Mouse (Mus musculus) ES-Bruce4 (cell line): ENCODE data around the gene Kynu. TPM values are rescaled to one million over a fixed set of nuclear protein-coding genes. Genes with fewer than 3 reads are reported as not detected.

ENCODE experiments used
- H3K27ac ChIP-seq: 2 replicates; pipeline ENCODE4 v1.5.1; 2012; ENCODE audit warnings: low read length, inconsistent platforms; ENCODE audit not compliant: insufficient read depth
- H3K27me3 ChIP-seq: 2 replicates; pipeline ENCODE4 v1.6.1; 2012; ENCODE audit warnings: mild to moderate bottlenecking, low read length, inconsistent platforms; ENCODE audit not compliant: control insufficient read depth, poor library complexity, insufficient read depth, severe bottlenecking
- H3K36me3 ChIP-seq: 2 replicates; pipeline ENCODE4 v1.6.1; 2012; ENCODE audit warnings: inconsistent platforms, mild to moderate bottlenecking, low read length, moderate library complexity; ENCODE audit not compliant: control insufficient read depth, poor library complexity, insufficient read depth, severe bottlenecking
- H3K4me1 ChIP-seq: one replicate; pipeline ENCODE4 v1.8.1; 2011; ENCODE audit warnings: low read length; ENCODE audit not compliant: control insufficient read depth, insufficient read depth
- H3K4me3 ChIP-seq: 2 replicates; pipeline ENCODE4 v1.5.1; 2011; ENCODE audit warnings: low read depth, mild to moderate bottlenecking, low read length
- H3K9ac ChIP-seq: 2 replicates; pipeline ENCODE4 v1.6.1; 2012; ENCODE audit warnings: low read depth, mild to moderate bottlenecking, inconsistent platforms; ENCODE audit not compliant: poor library complexity, severe bottlenecking
- H3K9me3 ChIP-seq: replicated peaks from 2 replicates; pipeline ENCODE4 v1.6.1; 2012; ENCODE audit warnings: mild to moderate bottlenecking, low read length, inconsistent platforms; ENCODE audit not compliant: control insufficient read depth, poor library complexity, insufficient read depth, severe bottlenecking
- CTCF ChIP-seq: IDR thresholded peaks from one replicate; pipeline ENCODE4 v1.8.1; 2011; ENCODE audit warnings: low read depth, low read length
- EP300 ChIP-seq: IDR thresholded peaks from 2 replicates; pipeline ENCODE4 v1.6.1; 2011; ENCODE audit warnings: low read depth, low read length; ENCODE audit not compliant: insufficient read depth
- POLR2A ChIP-seq: IDR thresholded peaks from one replicate; pipeline ENCODE4 v1.8.1; 2011; ENCODE audit warnings: low read length; ENCODE audit not compliant: insufficient read depth
- polyA plus RNA-seq: library from polyadenylated mRNA; stranded (reverse); fragments of >200 nt; gene quantifications from 2 replicates; pipeline ENCODE4 v1.2.4, GENCODE M21; 2011; ENCODE audit warnings: low read depth; ENCODE audit not compliant: missing spikeins, insufficient read depth, insufficient read length

The Kynu gene
- polyA plus RNA-seq, 1 experiment = 0.87 TPM

DNA sequence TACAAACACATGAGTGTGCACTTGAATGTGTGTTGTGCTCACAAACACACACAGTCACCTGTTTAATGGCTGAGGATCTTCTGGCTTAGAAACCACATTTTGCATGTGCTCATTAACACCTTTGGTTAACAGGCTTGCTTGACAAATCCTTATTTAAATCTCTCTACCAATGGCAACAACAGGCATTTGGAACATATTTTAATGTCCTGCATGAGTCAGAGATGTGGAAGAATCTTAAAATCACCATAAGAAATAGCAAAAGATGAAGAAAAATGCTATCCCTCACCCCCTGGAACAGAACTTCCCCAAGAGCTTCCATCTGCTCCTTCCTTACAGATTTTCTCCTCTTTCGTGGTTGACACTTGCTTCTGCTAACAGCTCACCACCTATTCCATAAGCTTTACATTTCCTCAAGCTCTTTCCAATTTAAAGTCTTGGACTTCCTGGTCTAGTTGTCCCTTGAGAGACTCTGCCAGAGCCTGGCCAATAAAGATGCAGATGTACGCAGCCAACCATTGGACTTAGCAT is 157.5 kb downstream of the Kynu start:
- no peaks in the 10 kb centered on the region for H3K9me3 ChIP-seq
- H3K27me3 ChIP-seq = no peaks in the 10 kb centered on the region
- H3K4me1 ChIP-seq = no peaks in the 10 kb centered on the region
- TF ChIP-seq POLR2A = no peak
- TF ChIP-seq CTCF = no peak
- no peak for TF ChIP-seq EP300
- no peak overlapping the region for H3K27ac ChIP-seq
- H3K9ac ChIP-seq = no peak overlapping the region
- no peaks in the 10 kb centered on the region for H3K36me3 ChIP-seq
- no peak overlapping the region for H3K4me3 ChIP-seq

DNA sequence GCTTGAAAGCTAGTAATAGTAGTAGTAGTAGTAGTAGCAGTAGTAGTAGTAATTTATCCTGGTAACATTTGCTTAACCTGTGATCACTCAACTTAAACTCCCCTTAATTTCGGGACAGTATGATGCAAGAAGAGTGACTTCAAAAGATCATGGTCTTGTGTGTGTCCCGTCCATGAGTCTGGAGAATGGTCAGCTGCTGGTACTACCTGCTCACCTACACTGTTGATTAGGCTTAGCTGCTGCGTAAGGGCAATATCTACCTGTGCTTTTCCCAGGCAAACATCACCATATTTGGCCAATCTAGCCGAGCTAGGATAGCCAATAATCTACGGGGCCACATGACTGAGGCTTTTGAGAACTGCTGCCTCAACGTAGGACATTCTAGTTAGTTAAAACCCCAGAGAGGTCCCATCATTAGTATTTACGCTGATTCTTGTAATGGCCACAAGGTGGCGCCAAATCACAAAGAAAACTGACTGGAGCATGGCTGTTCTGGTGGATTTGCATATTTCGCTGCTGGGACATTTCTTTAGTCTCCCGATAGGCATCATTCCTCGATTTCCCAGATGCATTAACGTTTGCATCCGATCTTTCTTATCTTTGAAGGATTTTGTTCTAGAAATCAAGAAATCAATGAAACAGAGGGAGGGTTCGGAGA is 167.4 kb downstream of the Kynu start:
- Histone ChIP-seq H3K9me3 (no peaks in the 10 kb centered on the region), H3K27ac (no peak overlapping the region), H3K36me3 (no peaks in the 10 kb centered on the region), H3K9ac (no peak overlapping the region), H3K4me1 (no peaks in the 10 kb centered on the region), H3K4me3 (no peak overlapping the region), H3K27me3 (no peaks in the 10 kb centered on the region; the same call in 1 of the 2 replicates)
- TF ChIP-seq EP300 (no peak), CTCF (peak; percentile 25)

DNA sequence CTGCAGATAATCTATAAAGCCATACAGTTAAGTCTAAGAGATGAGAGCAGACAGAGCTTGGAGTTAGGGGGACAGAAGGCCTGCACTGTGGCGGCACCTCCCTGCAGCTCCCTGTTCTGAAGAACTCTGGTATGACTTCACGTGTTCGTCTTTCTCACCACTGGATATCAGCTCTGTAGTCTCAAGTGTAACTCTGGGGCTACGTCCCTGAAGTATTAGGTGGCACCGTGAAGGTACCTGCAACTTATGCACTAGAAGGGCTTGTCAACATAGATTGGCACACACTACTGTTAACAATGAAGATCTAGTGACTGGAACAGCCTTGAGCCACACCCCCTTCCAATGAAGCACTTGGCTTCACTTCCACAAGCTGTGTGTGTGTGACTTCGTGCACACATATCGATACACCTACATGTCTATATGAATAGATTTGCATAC is 168.0 kb downstream of the Kynu start:
- H3K27me3 ChIP-seq = no peaks in the 10 kb centered on the region; the same call in 1 of the 2 replicates
- H3K27ac ChIP-seq = no peak overlapping the region
- H3K9me3 ChIP-seq = no peaks in the 10 kb centered on the region
- no peaks in the 10 kb centered on the region for H3K4me1 ChIP-seq
- no peak overlapping the region for H3K4me3 ChIP-seq
- H3K36me3 ChIP-seq = no peaks in the 10 kb centered on the region
- no peak overlapping the region for H3K9ac ChIP-seq
- no peak for TF ChIP-seq CTCF
- TF ChIP-seq POLR2A = no peak
- no peak for TF ChIP-seq EP300

DNA sequence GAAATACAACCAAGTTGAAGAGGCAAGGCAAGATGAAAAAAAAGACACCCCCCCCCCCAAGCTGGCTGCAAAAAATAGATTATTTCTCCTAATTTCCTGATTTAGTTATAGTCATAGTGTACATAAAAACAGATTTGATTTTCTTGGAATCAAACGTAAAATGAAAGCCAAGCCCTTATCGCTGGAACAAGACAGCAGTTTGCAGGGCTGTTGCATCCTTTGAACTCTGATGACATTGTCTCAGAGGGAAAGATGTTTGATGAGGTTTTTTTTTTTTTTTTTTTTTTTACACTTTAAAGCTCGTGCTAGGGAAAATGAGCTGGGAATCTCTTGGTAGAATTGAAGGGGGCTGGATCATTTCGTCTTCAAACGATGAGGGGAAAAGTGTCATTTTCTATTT is 172.1 kb downstream of the Kynu start:
- Histone ChIP-seq H3K9me3 (0 out of 2 replicates have a peak, but pooled peaks cover 7% of the 10 kb centered on the region), H3K4me3 (no peak overlapping the region), H3K4me1 (no peaks in the 10 kb centered on the region), H3K27ac (no peak overlapping the region), H3K36me3 (no peaks in the 10 kb centered on the region), H3K27me3 (no peaks in the 10 kb centered on the region; the same call in 1 of the 2 replicates), H3K9ac (no peak overlapping the region)
- no peak for TF ChIP-seq EP300
- TF ChIP-seq POLR2A = no peak
- TF ChIP-seq CTCF = no peak

DNA sequence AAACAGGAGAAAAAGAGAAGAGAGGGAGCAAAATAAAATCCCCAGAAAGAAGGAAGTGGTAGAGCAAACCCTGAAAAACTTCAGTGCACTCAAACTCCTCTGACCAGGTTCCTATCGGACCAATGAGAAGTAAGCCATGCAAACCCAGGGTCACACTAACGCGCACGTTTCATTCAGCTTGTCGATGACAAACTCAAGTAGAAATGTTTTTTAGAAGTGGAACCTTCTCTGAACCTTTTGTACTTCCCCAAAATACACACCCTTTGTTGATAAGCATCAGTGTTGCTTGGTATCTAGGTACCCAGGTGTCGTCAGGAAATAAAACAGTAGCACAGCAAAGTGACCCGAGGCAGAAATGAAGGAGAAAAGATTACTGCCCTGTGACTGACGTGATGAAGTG is 172.6 kb downstream of the Kynu start:
- Histone ChIP-seq H3K27ac (no peak overlapping the region), H3K9ac (no peak overlapping the region), H3K9me3 (0 out of 2 replicates have a peak, but pooled peaks cover 7% of the 10 kb centered on the region), H3K4me3 (no peak overlapping the region), H3K36me3 (no peaks in the 10 kb centered on the region), H3K4me1 (no peaks in the 10 kb centered on the region), H3K27me3 (no peaks in the 10 kb centered on the region; the same call in 1 of the 2 replicates)
- no peak for TF ChIP-seq CTCF
- no peak for TF ChIP-seq POLR2A

DNA sequence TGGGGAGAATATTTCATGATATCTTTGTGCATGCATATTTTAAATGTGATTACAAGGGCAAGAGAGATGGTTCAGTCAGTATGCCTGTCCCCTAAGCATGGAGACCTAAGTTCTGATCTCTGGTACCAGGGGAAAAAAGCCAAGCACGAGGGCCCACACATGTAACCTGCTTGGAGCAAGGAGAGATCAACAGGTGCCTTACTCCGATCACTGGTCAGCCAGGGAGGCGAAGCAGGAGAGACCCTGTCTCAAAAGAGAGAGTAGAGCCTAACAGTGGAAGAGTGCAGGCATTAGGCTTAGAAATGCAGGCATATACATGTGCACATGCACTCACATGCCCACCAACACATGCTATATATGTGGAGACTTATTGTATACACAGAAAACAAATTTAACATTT is 173.7 kb downstream of the Kynu start:
- H3K36me3 ChIP-seq = no peaks in the 10 kb centered on the region
- 0 out of 2 replicates have a peak, but pooled peaks cover 7% of the 10 kb centered on the region for H3K9me3 ChIP-seq
- H3K27ac ChIP-seq = no peak overlapping the region
- H3K9ac ChIP-seq = no peak overlapping the region
- H3K4me3 ChIP-seq = no peak overlapping the region
- TF ChIP-seq POLR2A (no peak), EP300 (no peak), CTCF (no peak)
- H3K27me3 ChIP-seq = no peaks in the 10 kb centered on the region; the same call in 1 of the 2 replicates
- H3K4me1 ChIP-seq = no peaks in the 10 kb centered on the region

Other genes starting within 250 kb of the Kynu start
- gene Arhgap15, start 193.5 kb downstream of the Kynu start, polyA plus RNA-seq = not detected in 2 replicates